Mouse (Mus musculus) layer of hippocampus, postnatal 14 days (tissue): ENCODE measurements around the gene Rasgef1a. TPM values are rescaled to one million over a fixed set of nuclear protein-coding genes. Genes with fewer than 3 reads are reported as not detected.
A peak's percentile ranks its signal among the peaks of the same experiment; 100 is the strongest.

Source experiments
- DNase-seq, 2 experiments: peaks; one replicate each; pipeline ENCODE4 v3.0.0; 2021 to 2022; ENCODE audit warnings: low spot score in 2 of 2, mixed read lengths in 1 of 2
- total RNA-seq, 2 experiments: library from RNA; stranded (reverse); gene quantifications; 2 replicates each; pipeline ENCODE4 v1.2.3; 2021

The Rasgef1a gene
- total RNA-seq, 2 experiments from 2014 or later: 128 to 131 TPM

- no peak for DNase-seq
These were observed 11.8 kb downstream of the Rasgef1a start for GRCm38 (mm10) chr6:118022898-118023635.

GRCm38 (mm10) chr6:118027036-118027435, 15.8 kb downstream of the Rasgef1a start:
- no peak for DNase-seq

- DNase-seq: no peak
These were observed 20.2 kb downstream of the Rasgef1a start for GRCm38 (mm10) chr6:118031467-118031866.

GRCm38 (mm10) chr6:118035639-118036038, 24.4 kb downstream of the Rasgef1a start:
- no peak for DNase-seq

GRCm38 (mm10) chr6:118036118-118036805, 25.0 kb downstream of the Rasgef1a start:
- no peak for DNase-seq

- no peak for DNase-seq
These were observed 25.6 kb downstream of the Rasgef1a start for GRCm38 (mm10) chr6:118036866-118037265.

- DNase-seq: no peak
These were observed 33.9 kb downstream of the Rasgef1a start for GRCm38 (mm10) chr6:118045180-118045579.

- DNase-seq: no peak
These were observed 34.7 kb downstream of the Rasgef1a start for GRCm38 (mm10) chr6:118045892-118046291.

DNA sequence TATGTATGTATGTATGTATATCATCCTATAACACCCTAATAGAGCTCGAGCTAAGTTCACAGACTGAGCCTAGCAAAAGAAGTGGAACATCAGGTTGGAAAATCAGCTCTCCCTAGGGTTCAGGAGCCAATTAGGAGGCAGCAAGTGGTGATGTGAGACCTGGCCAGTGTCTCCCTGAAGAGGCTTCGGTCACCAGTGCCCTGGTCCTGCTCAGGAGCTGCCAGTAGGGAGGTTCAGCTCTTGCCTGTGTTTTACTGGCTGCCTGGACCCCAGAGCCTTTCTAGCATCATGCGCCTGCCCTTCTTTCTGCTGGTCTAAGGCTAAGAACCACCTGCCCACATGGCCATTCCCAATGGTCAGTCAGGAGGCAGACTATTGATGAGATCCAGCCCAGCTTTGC, 35.3 kb downstream of the Rasgef1a start:
- DNase-seq: no peak

- no peak for DNase-seq
These were observed 35.7 kb downstream of the Rasgef1a start for GRCm38 (mm10) chr6:118046924-118047323.

- DNase-seq: no peak
These were observed 36.7 kb downstream of the Rasgef1a start for GRCm38 (mm10) chr6:118047811-118048505.

GRCm38 (mm10) chr6:118049776-118050175, 38.5 kb downstream of the Rasgef1a start:
- DNase-seq: no peak

DNA sequence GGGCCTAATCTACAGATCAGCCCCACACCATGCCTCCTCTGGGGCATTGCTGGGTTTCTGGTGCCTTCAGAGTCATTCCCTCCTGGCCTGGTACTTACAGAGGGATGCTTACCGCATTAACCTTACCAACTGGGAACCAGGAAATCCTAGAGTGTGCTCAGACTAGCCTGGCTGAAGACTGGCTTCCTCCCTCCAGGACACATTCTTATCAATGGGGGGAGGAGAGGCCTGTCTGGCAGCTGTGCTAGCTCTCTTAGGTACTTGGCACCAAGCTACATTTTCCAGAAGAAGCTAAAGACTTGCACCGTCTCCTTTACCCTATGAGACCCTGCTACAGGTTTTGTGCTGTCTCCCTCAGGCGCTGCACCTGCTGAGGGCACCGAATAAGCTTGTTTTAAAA, 40.2 kb downstream of the Rasgef1a start:
- DNase-seq: no peak

DNA sequence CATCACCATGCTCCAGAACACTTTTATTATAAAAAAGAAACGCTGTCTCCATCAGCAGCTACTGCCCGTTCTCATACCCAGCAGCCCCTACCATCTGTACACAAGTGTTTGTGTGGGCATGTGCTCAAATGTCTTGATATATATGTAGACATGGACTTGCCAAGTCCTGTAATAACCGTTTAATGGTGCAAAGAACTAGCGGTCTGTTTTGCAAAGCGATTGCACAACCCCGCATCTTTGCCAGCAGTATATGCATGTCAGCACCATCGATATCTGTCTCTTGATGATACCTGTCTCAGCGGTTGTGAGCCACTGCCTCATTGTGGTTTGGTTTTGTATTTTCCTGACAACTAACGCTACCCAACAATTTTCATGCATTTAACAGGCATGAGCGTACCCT, 44.0 kb downstream of the Rasgef1a start:
- DNase-seq: no peak

DNA sequence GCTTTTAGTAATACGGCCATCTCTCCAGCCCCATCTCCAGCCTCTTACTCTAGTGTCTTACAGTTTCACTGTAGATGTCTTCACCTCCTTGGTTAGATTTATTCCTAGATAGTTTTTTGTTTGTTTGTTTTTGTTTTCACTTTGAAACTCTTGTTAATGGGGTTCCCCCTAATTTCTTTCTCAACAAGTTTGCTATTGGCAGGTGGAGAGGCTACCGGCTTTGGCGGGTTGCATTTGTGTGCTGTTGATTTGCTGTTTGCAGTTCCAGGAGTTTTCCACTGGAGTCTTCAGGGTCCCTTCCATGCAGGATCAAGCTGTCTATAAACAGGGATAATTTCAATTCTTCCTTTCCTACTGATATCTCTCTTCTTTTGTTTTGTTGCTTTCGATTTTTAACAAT, 50.0 kb downstream of the Rasgef1a start:
- DNase-seq: no peak

DNA sequence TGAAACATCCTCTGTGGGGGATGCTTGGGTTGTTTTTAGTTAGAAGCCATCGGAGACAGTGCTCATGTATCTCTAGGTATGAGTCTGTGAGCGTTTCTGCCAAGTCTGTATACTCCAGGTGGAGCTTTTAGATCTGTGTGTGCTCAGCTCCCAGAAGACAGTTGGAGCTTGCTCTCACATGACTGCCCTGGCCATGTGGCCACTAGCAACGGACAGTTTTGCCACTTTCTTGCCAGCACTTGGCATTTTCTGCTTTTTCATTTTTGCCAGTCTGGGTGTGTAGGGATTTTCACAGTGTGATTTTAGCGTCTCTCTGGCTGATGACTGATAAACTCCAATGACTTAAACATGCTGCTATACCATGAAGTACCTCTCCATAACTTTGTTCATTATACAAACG, 52.0 kb downstream of the Rasgef1a start:
- DNase-seq: no peak

DNA sequence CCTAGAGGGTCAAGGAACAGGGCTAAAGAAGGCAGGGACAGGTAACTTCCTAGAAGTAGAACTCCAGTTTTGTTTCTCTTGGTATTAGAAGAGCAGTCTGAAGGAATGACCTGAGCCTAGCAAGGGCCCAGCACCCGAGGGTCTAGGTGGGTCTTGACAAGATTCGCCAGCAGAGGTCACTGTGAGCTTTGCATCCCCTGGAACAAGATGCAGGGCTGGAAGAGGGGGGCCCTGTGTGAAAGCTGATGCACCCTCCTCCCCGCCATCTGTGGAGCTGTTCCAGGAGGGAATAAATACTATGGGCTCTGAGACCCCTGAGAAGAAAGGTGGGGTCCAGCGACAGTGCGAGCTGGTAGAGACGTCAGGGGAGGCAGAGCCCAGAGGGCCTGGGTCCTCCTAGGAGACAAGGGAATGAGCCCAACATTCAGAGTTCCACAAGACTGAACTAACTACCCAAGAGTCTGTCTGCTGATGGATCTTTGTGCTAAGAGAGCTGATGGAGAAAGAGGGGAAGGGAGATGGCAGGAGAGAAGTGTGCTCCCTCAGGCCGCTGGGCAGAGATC, 53.8 kb downstream of the Rasgef1a start:
- peak in 1 of 2 experiments; percentile 59 for DNase-seq

- DNase-seq: no peak
These were observed 54.6 kb downstream of the Rasgef1a start for GRCm38 (mm10) chr6:118065837-118066198.

- DNase-seq: no peak
These were observed 55.2 kb downstream of the Rasgef1a start for GRCm38 (mm10) chr6:118066199-118067081.

DNA sequence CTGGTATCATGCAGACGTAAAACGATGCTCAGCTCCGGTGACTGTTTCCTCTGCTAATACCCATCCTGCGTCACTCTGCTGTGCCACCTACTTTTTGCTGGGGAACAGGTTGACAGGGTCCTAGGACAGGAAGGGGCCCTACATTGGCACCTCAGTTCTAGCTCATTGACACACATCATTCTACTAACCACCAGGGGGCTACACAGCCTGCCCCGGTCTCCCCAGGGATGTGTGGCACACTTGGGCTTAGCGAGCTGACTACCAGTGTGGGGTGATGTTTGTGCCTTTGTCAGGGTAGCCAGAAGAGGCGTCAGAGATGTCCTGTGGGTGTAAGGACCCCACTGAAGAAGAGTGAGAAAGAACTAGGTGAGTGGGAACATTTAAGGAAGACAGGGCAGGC, 56.5 kb downstream of the Rasgef1a start:
- DNase-seq: no peak
